Mouse (Mus musculus): ENCODE data around the gene BC017158.

Gene BC017158

GRCm38 (mm10) chr7:128236856-128237592 is 60.9 kb downstream of the BC017158 start, which contains the start of gene Armc5:
Gene Armc5, plus strand, starts transcription at chr7:128237342.
- DNase-seq (ENCODE audit: extremely low read depth, low read depth) = peak; percentile 44

GRCm38 (mm10) chr7:128236426-128236825 is 61.5 kb downstream of the BC017158 start:
- DNase-seq (ENCODE audit: extremely low read depth, low read depth) = no peak

GRCm38 (mm10) chr7:128235481-128235880 is 62.5 kb downstream of the BC017158 start:
- DNase-seq (ENCODE audit: extremely low read depth, low read depth) = no peak

GRCm38 (mm10) chr7:128234796-128235195 is 63.2 kb downstream of the BC017158 start:
- no peak for DNase-seq (ENCODE audit: extremely low read depth, low read depth)

- DNase-seq (ENCODE audit: extremely low read depth, low read depth) = peak; percentile 50
Observed at GRCm38 (mm10) chr7:128231741-128232140, 66.2 kb downstream of the BC017158 start.

All from MEL-GATA-1-ER (cell line).